Mouse (Mus musculus) brain, embryonic 14.5 days (tissue): ENCODE data around the gene Taf5l.

Experiments
- CTCF ChIP-seq: fragments of 200-500 bp; IDR thresholded peaks from 2 replicates; pipeline ENCODE4 v1.5.1; 2012; ENCODE audit warnings: inconsistent platforms, mild to moderate bottlenecking, moderate library complexity, borderline replicate concordance; ENCODE audit not compliant: insufficient read depth, insufficient read length; ENCODE audit errors: extremely low read depth
- POLR2A ChIP-seq: fragments of 200-500 bp; IDR thresholded peaks from 2 replicates; pipeline ENCODE4 v1.6.1; 2012; ENCODE audit warnings: mild to moderate bottlenecking, inconsistent platforms, borderline replicate concordance; ENCODE audit not compliant: poor library complexity, insufficient read depth, insufficient read length, severe bottlenecking; ENCODE audit errors: extremely low read depth

GRCm38 (mm10) chr8:124066325-124067058 is 45.3 kb upstream of the Taf5l start:
- TF ChIP-seq CTCF (no peak), POLR2A (no peak)
